Mouse (Mus musculus): ENCODE measurements around the gene Rabl2. TPM values are rescaled to one million over a fixed set of nuclear protein-coding genes. Genes with fewer than 3 reads are reported as not detected.

Gene Rabl2
- polyA plus RNA-seq, 1 experiment = 108 TPM

- no peaks in the 10 kb centered on the region for H3K27me3 ChIP-seq (ENCODE audit: control insufficient read depth, insufficient read depth, low read length)
- H3K27ac ChIP-seq (ENCODE audit: control insufficient read depth, insufficient read depth, low read depth, low read length) = no peak overlapping the region
- no peak for TF ChIP-seq CTCF (IDR thresholded peaks at IDR 0.05; ENCODE audit: control insufficient read depth, insufficient read depth, insufficient replicate concordance, low read depth, low read length)
- TF ChIP-seq POLR2A (IDR thresholded peaks at IDR 0.05; ENCODE audit: control insufficient read depth, low read depth, low read length) = no peak
- peaks cover 5% of the 10 kb centered on the region; the same call in 1 of the 2 replicates for H3K4me1 ChIP-seq (ENCODE audit: control insufficient read depth, insufficient read depth, low read length)
- H3K4me3 ChIP-seq (ENCODE audit: control insufficient read depth, low read depth, low read length) = no peak overlapping the region
- no peaks in the 10 kb centered on the region for H3K36me3 ChIP-seq (ENCODE audit: control insufficient read depth, insufficient read depth, low read length)
These were observed 40.0 kb downstream of the Rabl2 start for GRCm38 (mm10) chr15:89551733-89552132.

- Histone ChIP-seq H3K36me3 (ENCODE audit: control insufficient read depth, insufficient read depth, low read length) (no peaks in the 10 kb centered on the region), H3K27me3 (ENCODE audit: control insufficient read depth, insufficient read depth, low read length) (no peaks in the 10 kb centered on the region), H3K4me1 (ENCODE audit: control insufficient read depth, insufficient read depth, low read length) (peaks cover 5% of the 10 kb centered on the region; the same call in 1 of the 2 replicates), H3K4me3 (ENCODE audit: control insufficient read depth, low read depth, low read length) (no peak overlapping the region), H3K27ac (ENCODE audit: control insufficient read depth, insufficient read depth, low read depth, low read length) (no peak overlapping the region)
- TF ChIP-seq CTCF (IDR thresholded peaks at IDR 0.05; ENCODE audit: control insufficient read depth, insufficient read depth, insufficient replicate concordance, low read depth, low read length) = no peak
These were observed 41.2 kb downstream of the Rabl2 start for GRCm38 (mm10) chr15:89550506-89550905.

- Histone ChIP-seq H3K4me3 (ENCODE audit: control insufficient read depth, low read depth, low read length) (no peak overlapping the region), H3K27me3 (ENCODE audit: control insufficient read depth, insufficient read depth, low read length) (no peaks in the 10 kb centered on the region), H3K27ac (ENCODE audit: control insufficient read depth, insufficient read depth, low read depth, low read length) (no peak overlapping the region), H3K36me3 (ENCODE audit: control insufficient read depth, insufficient read depth, low read length) (no peaks in the 10 kb centered on the region), H3K4me1 (ENCODE audit: control insufficient read depth, insufficient read depth, low read length) (peaks cover 5% of the 10 kb centered on the region; the same call in 1 of the 2 replicates)
- no peak for TF ChIP-seq POLR2A (IDR thresholded peaks at IDR 0.05; ENCODE audit: control insufficient read depth, low read depth, low read length)
- no peak for TF ChIP-seq CTCF (IDR thresholded peaks at IDR 0.05; ENCODE audit: control insufficient read depth, insufficient read depth, insufficient replicate concordance, low read depth, low read length)
These were observed 42.9 kb downstream of the Rabl2 start for GRCm38 (mm10) chr15:89548837-89549236.

GRCm38 (mm10) chr15:89547824-89548601 lies 43.7 kb downstream of the Rabl2 start:
- TF ChIP-seq POLR2A (IDR thresholded peaks at IDR 0.05; ENCODE audit: control insufficient read depth, low read depth, low read length) (no peak), CTCF (IDR thresholded peaks at IDR 0.05; ENCODE audit: control insufficient read depth, insufficient read depth, insufficient replicate concordance, low read depth, low read length) (no peak)
- H3K27me3 ChIP-seq (ENCODE audit: control insufficient read depth, insufficient read depth, low read length) = no peaks in the 10 kb centered on the region
- peaks cover 5% of the 10 kb centered on the region; the same call in 1 of the 2 replicates for H3K4me1 ChIP-seq (ENCODE audit: control insufficient read depth, insufficient read depth, low read length)
- H3K27ac ChIP-seq (ENCODE audit: control insufficient read depth, insufficient read depth, low read depth, low read length) = no peak overlapping the region
- H3K4me3 ChIP-seq (ENCODE audit: control insufficient read depth, low read depth, low read length) = peak overlapping the region; percentile 53
- H3K36me3 ChIP-seq (ENCODE audit: control insufficient read depth, insufficient read depth, low read length) = no peaks in the 10 kb centered on the region

GRCm38 (mm10) chr15:89547321-89547720 lies 44.4 kb downstream of the Rabl2 start:
- Histone ChIP-seq H3K4me3 (ENCODE audit: control insufficient read depth, low read depth, low read length) (no peak overlapping the region), H3K27me3 (ENCODE audit: control insufficient read depth, insufficient read depth, low read length) (no peaks in the 10 kb centered on the region), H3K27ac (ENCODE audit: control insufficient read depth, insufficient read depth, low read depth, low read length) (no peak overlapping the region), H3K36me3 (ENCODE audit: control insufficient read depth, insufficient read depth, low read length) (no peaks in the 10 kb centered on the region), H3K4me1 (ENCODE audit: control insufficient read depth, insufficient read depth, low read length) (peaks cover 5% of the 10 kb centered on the region; the same call in 1 of the 2 replicates)
- TF ChIP-seq POLR2A (IDR thresholded peaks at IDR 0.05; ENCODE audit: control insufficient read depth, low read depth, low read length) (no peak), CTCF (IDR thresholded peaks at IDR 0.05; ENCODE audit: control insufficient read depth, insufficient read depth, insufficient replicate concordance, low read depth, low read length) (no peak)

- Histone ChIP-seq H3K27ac (ENCODE audit: control insufficient read depth, insufficient read depth, low read depth, low read length) (no peak overlapping the region), H3K27me3 (ENCODE audit: control insufficient read depth, insufficient read depth, low read length) (no peaks in the 10 kb centered on the region), H3K36me3 (ENCODE audit: control insufficient read depth, insufficient read depth, low read length) (no peaks in the 10 kb centered on the region), H3K4me1 (ENCODE audit: control insufficient read depth, insufficient read depth, low read length) (peaks cover 3% of the 10 kb centered on the region; the same call in 1 of the 2 replicates), H3K4me3 (ENCODE audit: control insufficient read depth, low read depth, low read length) (no peak overlapping the region)
- TF ChIP-seq CTCF (IDR thresholded peaks at IDR 0.05; ENCODE audit: control insufficient read depth, insufficient read depth, insufficient replicate concordance, low read depth, low read length) (no peak), POLR2A (IDR thresholded peaks at IDR 0.05; ENCODE audit: control insufficient read depth, low read depth, low read length) (no peak)
These were observed 47.6 kb downstream of the Rabl2 start for GRCm38 (mm10) chr15:89544171-89544570.

- peaks cover 5% of the 10 kb centered on the region for H3K4me1 ChIP-seq (ENCODE audit: control insufficient read depth, insufficient read depth, low read length)
- no peak for TF ChIP-seq POLR2A (IDR thresholded peaks at IDR 0.05; ENCODE audit: control insufficient read depth, low read depth, low read length)
- H3K4me3 ChIP-seq (ENCODE audit: control insufficient read depth, low read depth, low read length) = no peak overlapping the region
- H3K27me3 ChIP-seq (ENCODE audit: control insufficient read depth, insufficient read depth, low read length) = no peaks in the 10 kb centered on the region
- no peak overlapping the region for H3K27ac ChIP-seq (ENCODE audit: control insufficient read depth, insufficient read depth, low read depth, low read length)
- no peaks in the 10 kb centered on the region for H3K36me3 ChIP-seq (ENCODE audit: control insufficient read depth, insufficient read depth, low read length)
These were observed 57.9 kb downstream of the Rabl2 start for GRCm38 (mm10) chr15:89533843-89534207.
